Mouse (Mus musculus) urinary bladder, postnatal 36 days (tissue): ENCODE data around the gene Napsa.

ENCODE experiments used
- DNase-seq, 2 experiments: peaks; one replicate each; pipeline ENCODE4 v3.0.0; 2022; ENCODE audit warnings: low spot score in 2 of 2, mixed read lengths in 1 of 2

The Napsa gene

GRCm38 (mm10) chr7:44626068-44626385 is 53.8 kb downstream of the Napsa start:
- no peak for DNase-seq

- DNase-seq = no peak
Observed at GRCm38 (mm10) chr7:44626966-44627365, 54.8 kb downstream of the Napsa start.

GRCm38 (mm10) chr7:44628402-44629034 is 56.3 kb downstream of the Napsa start:
- no peak for DNase-seq

GRCm38 (mm10) chr7:44630437-44630836 is 58.3 kb downstream of the Napsa start:
- DNase-seq = no peak

- no peak for DNase-seq
Observed at GRCm38 (mm10) chr7:44632676-44633075, 60.5 kb downstream of the Napsa start.

- no peak for DNase-seq
Observed at GRCm38 (mm10) chr7:44633407-44633806, 61.2 kb downstream of the Napsa start.
